Mouse (Mus musculus) lung, embryonic 15.5 days (tissue): ENCODE results near the gene Fga. TPM values are rescaled to one million over a fixed set of nuclear protein-coding genes. Genes with fewer than 3 reads are reported as not detected.

Source experiments
- ATAC-seq: fragments of 200-750 bp; cut with Nextera tagmentation; 2 replicates; pipeline ENCODE4 v1.8.0; 2017; ENCODE audit warnings: moderate number of reproducible peaks, borderline replicate concordance; ENCODE audit not compliant: low FRiP score, low TSS enrichment; ENCODE audit errors: extremely low read depth
- H3K27ac ChIP-seq: fragments of 300-500 bp; sonication (generic); 2 replicates; pipeline ENCODE4 v1.5.1; 2015; ENCODE audit warnings: moderate library complexity, mild to moderate bottlenecking, inconsistent platforms
- H3K27me3 ChIP-seq: fragments of 300-500 bp; sonication (generic); 2 replicates; pipeline ENCODE4 v1.6.1; 2015; ENCODE audit warnings: inconsistent platforms
- H3K36me3 ChIP-seq: fragments of 300-500 bp; sonication (generic); 2 replicates; pipeline ENCODE4 v1.6.1; 2015; ENCODE audit warnings: inconsistent platforms
- H3K4me1 ChIP-seq: fragments of 300-500 bp; sonication (generic); 2 replicates; pipeline ENCODE4 v1.6.1; 2015; ENCODE audit warnings: inconsistent platforms
- H3K4me2 ChIP-seq: fragments of 300-500 bp; sonication (generic); 2 replicates; pipeline ENCODE4 v1.6.1; 2015; ENCODE audit warnings: inconsistent platforms, mild to moderate bottlenecking, moderate library complexity
- H3K4me3 ChIP-seq: fragments of 300-500 bp; sonication (generic); 2 replicates; pipeline ENCODE4 v1.5.1; 2015; ENCODE audit warnings: mild to moderate bottlenecking, inconsistent platforms
- H3K9ac ChIP-seq: fragments of 300-500 bp; sonication (generic); 2 replicates; pipeline ENCODE4 v1.6.1; 2015; ENCODE audit warnings: inconsistent platforms
- H3K9me3 ChIP-seq: fragments of 300-500 bp; sonication (generic); 2 replicates; pipeline ENCODE4 v1.6.1; 2016; ENCODE audit warnings: inconsistent platforms
- WGBS: fragments of 180-500 bp; shearing (Covaris S2); methylation state at CpG from one replicate; pipeline ENCODE4 v1.1.7; 2015; 5-methylcytosine and 5-hydroxymethylcytosine counted together
- polyA plus RNA-seq: library from polyadenylated mRNA; unstranded; fragments of >200 nt; fragmentation: Nextera tagmentation; extraction: Ambion mirVana; gene quantifications from 2 replicates; pipeline ENCODE4 v1.2.1, GENCODE M21; 2015

Fga gene
- polyA plus RNA-seq, 1 experiment from 2014 or later: 0.79 TPM

GRCm38 (mm10) chr3:83004801-83005200 lies 21.1 kb upstream of the Fga start:
- no peaks in the 10 kb centered on the region for H3K36me3 ChIP-seq
- no peak for ATAC-seq
- H3K4me1 ChIP-seq: no peaks in the 10 kb centered on the region
- H3K27me3 ChIP-seq: no peaks in the 10 kb centered on the region
- no peak overlapping the region for H3K4me3 ChIP-seq
- H3K9ac ChIP-seq: no peak overlapping the region
- no peak overlapping the region for H3K4me2 ChIP-seq
- no peak overlapping the region for H3K27ac ChIP-seq
- WGBS: 91% methylated on average over 7 of the region's 7 CpGs
- H3K9me3 ChIP-seq: no peaks in the 10 kb centered on the region

DNA sequence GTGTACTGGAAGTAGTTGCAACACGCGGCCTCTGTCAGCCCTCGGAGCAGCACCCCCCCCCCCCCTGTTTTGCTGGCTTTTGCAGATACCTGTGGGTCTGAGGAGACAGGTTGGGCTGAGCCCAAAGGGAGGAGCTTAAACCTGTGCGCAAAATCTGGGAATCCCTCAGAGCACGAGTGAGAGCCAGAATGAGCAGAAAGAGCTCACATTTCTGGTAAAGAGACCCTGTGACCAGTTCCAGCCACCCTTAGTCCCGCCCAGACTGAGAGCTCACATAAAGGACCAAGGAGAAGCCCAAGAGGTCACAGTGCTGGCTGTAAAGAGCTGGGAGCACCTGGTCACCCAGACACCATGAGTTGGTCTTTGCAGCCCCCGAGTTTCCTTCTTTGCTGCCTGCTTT lies 18.3 kb upstream of the Fga start, which contains the start of gene Fgg:
Gene Fgg (plus strand): TSS at position 168 of the 400 bp plus-strand sequence.
- H3K27ac ChIP-seq: no peak within 1 kb of the TSS
- no peak within 1 kb of the TSS for H3K4me3 ChIP-seq
- no peak for ATAC-seq
- H3K36me3 ChIP-seq: no peaks in the 10 kb centered on the region
- 24% methylated on average over 7 of the region's 7 CpGs for WGBS
- H3K4me1 ChIP-seq: no peaks in the 10 kb centered on the region
- H3K9ac ChIP-seq: no peak within 1 kb of the TSS
- no peaks in the 10 kb centered on the region for H3K9me3 ChIP-seq
- no peaks in the 10 kb centered on the region for H3K27me3 ChIP-seq
- H3K4me2 ChIP-seq: no peak within 1 kb of the TSS

DNA sequence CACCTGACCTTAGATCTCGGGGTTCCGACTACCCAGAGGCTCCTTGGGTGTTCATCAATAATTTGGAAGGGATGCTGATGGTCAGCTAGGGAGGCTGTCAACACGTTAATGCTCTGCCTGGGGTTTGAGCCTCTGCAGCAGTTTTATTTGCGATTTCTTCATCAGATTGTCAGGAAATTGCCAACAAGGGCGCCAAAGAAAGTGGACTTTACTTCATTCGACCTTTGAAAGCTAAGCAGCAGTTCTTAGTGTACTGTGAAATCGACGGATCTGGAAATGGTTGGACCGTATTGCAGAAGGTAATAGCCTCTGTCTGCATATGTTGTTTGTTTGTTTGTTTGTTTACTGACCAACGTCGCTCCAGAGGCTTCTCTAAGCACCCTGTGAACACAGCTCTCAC lies 15.6 kb upstream of the Fga start:
- Histone ChIP-seq H3K27me3 (no peaks in the 10 kb centered on the region), H3K4me3 (no peak overlapping the region), H3K27ac (no peak overlapping the region), H3K4me2 (no peak overlapping the region), H3K4me1 (no peaks in the 10 kb centered on the region), H3K9me3 (no peaks in the 10 kb centered on the region), H3K36me3 (no peaks in the 10 kb centered on the region), H3K9ac (no peak overlapping the region)
- WGBS: 60% methylated on average over 11 of the region's 11 CpGs
- no peak for ATAC-seq

GRCm38 (mm10) chr3:83011136-83011535 lies 14.7 kb upstream of the Fga start:
- no peak overlapping the region for H3K4me2 ChIP-seq
- no peak for ATAC-seq
- no peaks in the 10 kb centered on the region for H3K4me1 ChIP-seq
- no peaks in the 10 kb centered on the region for H3K27me3 ChIP-seq
- no peak overlapping the region for H3K9ac ChIP-seq
- 72% methylated on average over 4 of the region's 4 CpGs for WGBS
- no peak overlapping the region for H3K4me3 ChIP-seq
- no peak overlapping the region for H3K27ac ChIP-seq
- no peaks in the 10 kb centered on the region for H3K9me3 ChIP-seq
- no peaks in the 10 kb centered on the region for H3K36me3 ChIP-seq

DNA sequence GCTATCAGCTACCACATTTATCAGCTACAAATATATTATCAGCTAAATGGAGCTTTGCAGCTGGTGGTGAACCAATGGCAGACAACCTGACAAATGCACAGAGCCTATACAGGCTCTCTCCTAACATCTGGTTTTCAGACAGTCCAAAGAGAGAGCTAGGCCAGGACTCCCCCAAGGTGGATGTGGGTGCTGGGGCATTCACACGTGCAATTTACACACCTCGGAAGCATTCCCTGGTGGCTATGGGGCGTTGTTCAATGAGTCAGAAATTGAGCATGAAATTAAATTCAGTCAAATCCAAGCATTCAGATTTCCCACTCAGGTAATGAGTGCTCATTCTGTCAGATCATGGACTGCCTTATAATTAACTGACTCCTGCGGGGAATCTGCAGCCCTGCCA lies 14.3 kb upstream of the Fga start:
- no peaks in the 10 kb centered on the region for H3K36me3 ChIP-seq
- no peak overlapping the region for H3K4me3 ChIP-seq
- 78% methylated on average over 4 of the region's 4 CpGs for WGBS
- no peaks in the 10 kb centered on the region for H3K9me3 ChIP-seq
- H3K27ac ChIP-seq: no peak overlapping the region
- H3K27me3 ChIP-seq: no peaks in the 10 kb centered on the region
- H3K4me1 ChIP-seq: no peaks in the 10 kb centered on the region
- no peak overlapping the region for H3K9ac ChIP-seq
- no peak overlapping the region for H3K4me2 ChIP-seq
- no peak for ATAC-seq

GRCm38 (mm10) chr3:83012636-83013035 lies 13.2 kb upstream of the Fga start:
- no peak for ATAC-seq
- Histone ChIP-seq H3K9me3 (no peaks in the 10 kb centered on the region), H3K4me1 (no peaks in the 10 kb centered on the region), H3K4me3 (no peak overlapping the region), H3K36me3 (no peaks in the 10 kb centered on the region), H3K27me3 (no peaks in the 10 kb centered on the region), H3K9ac (no peak overlapping the region), H3K4me2 (no peak overlapping the region), H3K27ac (no peak overlapping the region)
- 87% methylated on average over 19 of the region's 19 CpGs for WGBS

GRCm38 (mm10) chr3:83013951-83014350 lies 11.9 kb upstream of the Fga start:
- Histone ChIP-seq H3K9ac (no peak overlapping the region), H3K4me1 (no peaks in the 10 kb centered on the region), H3K27ac (no peak overlapping the region), H3K4me3 (no peak overlapping the region), H3K36me3 (no peaks in the 10 kb centered on the region), H3K27me3 (no peaks in the 10 kb centered on the region), H3K4me2 (no peak overlapping the region), H3K9me3 (no peaks in the 10 kb centered on the region)
- no peak for ATAC-seq
- WGBS: 83% methylated on average over 10 of the region's 10 CpGs

GRCm38 (mm10) chr3:83016236-83016635 lies 9.6 kb upstream of the Fga start:
- Histone ChIP-seq H3K36me3 (no peaks in the 10 kb centered on the region), H3K9me3 (no peaks in the 10 kb centered on the region), H3K9ac (no peak overlapping the region), H3K4me2 (no peak overlapping the region), H3K4me1 (no peaks in the 10 kb centered on the region), H3K27ac (no peak overlapping the region), H3K4me3 (no peak overlapping the region), H3K27me3 (no peaks in the 10 kb centered on the region)
- no peak for ATAC-seq
- WGBS: 73% methylated on average over 1 of the region's 1 CpGs

GRCm38 (mm10) chr3:83020387-83020786 lies 5.5 kb upstream of the Fga start:
- H3K9me3 ChIP-seq: no peaks in the 10 kb centered on the region
- no peak overlapping the region for H3K4me2 ChIP-seq
- no peaks in the 10 kb centered on the region for H3K4me1 ChIP-seq
- no peak overlapping the region for H3K9ac ChIP-seq
- 51% methylated on average over 2 of the region's 2 CpGs for WGBS
- H3K27me3 ChIP-seq: no peaks in the 10 kb centered on the region
- ATAC-seq: no peak
- H3K4me3 ChIP-seq: no peak overlapping the region
- H3K36me3 ChIP-seq: no peaks in the 10 kb centered on the region
- H3K27ac ChIP-seq: no peak overlapping the region

- H3K9ac ChIP-seq: no peak overlapping the region
- no peaks in the 10 kb centered on the region for H3K27me3 ChIP-seq
- H3K36me3 ChIP-seq: no peaks in the 10 kb centered on the region
- no peak overlapping the region for H3K4me3 ChIP-seq
- no peak overlapping the region for H3K4me2 ChIP-seq
- H3K9me3 ChIP-seq: no peaks in the 10 kb centered on the region
- no peaks in the 10 kb centered on the region for H3K4me1 ChIP-seq
- no peak for ATAC-seq
- 75% methylated on average over 5 of the region's 5 CpGs for WGBS
- H3K27ac ChIP-seq: no peak overlapping the region
Observed at GRCm38 (mm10) chr3:83021176-83021575, 4.7 kb upstream of the Fga start.

DNA sequence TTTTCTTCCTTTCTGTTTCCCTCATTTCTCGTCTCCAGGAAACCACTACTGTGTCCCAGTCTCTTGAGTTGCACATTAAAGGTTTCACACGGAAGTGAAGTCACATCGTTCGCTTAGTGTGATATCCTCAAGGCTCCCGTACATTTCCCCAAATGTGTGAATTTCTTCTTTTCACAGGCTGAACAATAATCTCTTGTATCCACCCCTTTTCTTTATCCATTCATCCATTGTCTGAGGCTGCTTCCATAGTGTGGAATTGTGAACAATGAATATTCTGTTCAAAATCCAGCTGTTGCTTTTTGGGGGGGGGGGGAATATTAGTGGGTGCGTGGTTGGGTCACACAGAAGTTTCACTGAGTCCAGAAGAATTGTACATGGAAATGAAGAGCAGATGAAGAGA lies 840 bp upstream of the Fga start:
- no peak for ATAC-seq
- H3K4me1 ChIP-seq: no peaks in the 10 kb centered on the region
- H3K9me3 ChIP-seq: no peaks in the 10 kb centered on the region
- H3K36me3 ChIP-seq: no peaks in the 10 kb centered on the region
- no peak overlapping the region for H3K4me2 ChIP-seq
- H3K9ac ChIP-seq: no peak overlapping the region
- no peaks in the 10 kb centered on the region for H3K27me3 ChIP-seq
- H3K27ac ChIP-seq: no peak overlapping the region
- WGBS: 80% methylated on average over 6 of the region's 6 CpGs
- no peak overlapping the region for H3K4me3 ChIP-seq

GRCm38 (mm10) chr3:83027546-83028251 lies 1.8 kb downstream of the Fga start:
- no peak for ATAC-seq
- Histone ChIP-seq H3K36me3 (no peaks in the 10 kb centered on the region), H3K4me2 (no peak overlapping the region), H3K27me3 (no peaks in the 10 kb centered on the region), H3K4me3 (no peak overlapping the region), H3K27ac (no peak overlapping the region), H3K9me3 (no peaks in the 10 kb centered on the region), H3K9ac (no peak overlapping the region), H3K4me1 (no peaks in the 10 kb centered on the region)
- 87% methylated on average over 9 of the region's 9 CpGs for WGBS

GRCm38 (mm10) chr3:83030331-83030730 lies 4.5 kb downstream of the Fga start:
- H3K4me1 ChIP-seq: no peaks in the 10 kb centered on the region
- no peaks in the 10 kb centered on the region for H3K36me3 ChIP-seq
- no peak overlapping the region for H3K4me3 ChIP-seq
- WGBS: 89% methylated on average over 4 of the region's 4 CpGs
- H3K4me2 ChIP-seq: no peak overlapping the region
- no peak for ATAC-seq
- no peak overlapping the region for H3K27ac ChIP-seq
- no peaks in the 10 kb centered on the region for H3K27me3 ChIP-seq
- H3K9me3 ChIP-seq: no peaks in the 10 kb centered on the region
- H3K9ac ChIP-seq: no peak overlapping the region
